Mouse (Mus musculus) liver, postnatal 0 days (tissue): Measurements from ENCODE around the gene 1190007I07Rik.
"Not testable (repeated sequence)": the region's sequence is repeated elsewhere in the genome, so short reads cannot be mapped to it uniquely, and the experiment has no call there.

Source experiments
- CTCF ChIP-seq: sonication (generic); IDR thresholded peaks from 2 replicates; pipeline ENCODE4 v1.5.1; 2016; ENCODE audit warnings: antibody characterized with exemption, low read depth
- EP300 ChIP-seq: IDR thresholded peaks from 2 replicates; pipeline ENCODE4 v1.6.1; 2016; ENCODE audit warnings: antibody characterized with exemption, low read depth, mild to moderate bottlenecking

DNA sequence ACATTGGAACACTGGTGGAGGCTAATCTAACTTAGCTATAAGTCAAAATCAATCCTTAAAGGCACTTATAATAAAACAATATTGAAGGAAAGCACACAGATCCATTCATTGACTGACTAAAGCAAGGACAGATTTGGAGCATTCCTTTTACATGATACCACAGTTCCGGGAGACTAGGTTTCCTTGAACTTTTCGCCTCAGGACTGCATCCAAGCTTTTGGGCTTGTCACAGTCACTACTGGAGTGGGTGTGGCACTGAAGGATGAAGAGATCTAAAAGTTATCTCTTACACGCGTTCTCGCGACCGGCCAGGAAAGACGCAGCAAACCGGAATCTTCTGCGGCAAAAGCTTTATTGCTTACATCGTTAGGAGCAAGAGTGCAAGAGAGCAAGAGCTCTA, 51.9 kb downstream of the 1190007I07Rik start:
- not testable (repeated sequence) for TF ChIP-seq CTCF, EP300
